Mouse (Mus musculus) E14TG2a.4 (cell line): ENCODE results near the gene Nkpd1.

ENCODE experiments used
- CTCF ChIP-seq: conservative IDR thresholded peaks from 2 replicates; pipeline ENCODE4 v1.5.1; 2014; ENCODE audit warnings: low read length
- NANOG ChIP-seq: IDR thresholded peaks from 2 replicates; pipeline ENCODE4 v1.6.1; 2014; ENCODE audit warnings: borderline replicate concordance, low read length, mixed read lengths

- no peak for TF ChIP-seq CTCF
- no peak for TF ChIP-seq NANOG
Measured at GRCm38 (mm10) chr7:19531077-19531476, 13.4 kb downstream of the Nkpd1 start.
